Mouse (Mus musculus) liver, adult 2 months (tissue): ENCODE data around the gene Ttc9b. TPM values are rescaled to one million over a fixed set of nuclear protein-coding genes. Genes with fewer than 3 reads are reported as not detected.

Source experiments
- DNase-seq: peaks from one replicate; pipeline ENCODE4 v3.0.0-alpha.2; 2011; ENCODE audit warnings: low read depth, low spot score; ENCODE audit errors: extremely low read depth
- H3K27ac ChIP-seq: fragments of 200-500 bp; replicated peaks from 2 replicates; pipeline ENCODE4 v1.5.1; 2012; ENCODE audit warnings: low read depth, mild to moderate bottlenecking, control low read depth, inconsistent platforms, low read length; ENCODE audit not compliant: insufficient read depth
- H3K27me3 ChIP-seq: fragments of 200-500 bp; 2 replicates; pipeline ENCODE4 v1.6.1; 2012; ENCODE audit warnings: mild to moderate bottlenecking, moderate library complexity, low read length, inconsistent platforms; ENCODE audit not compliant: control insufficient read depth, insufficient read depth
- H3K36me3 ChIP-seq: fragments of 200-500 bp; 2 replicates; pipeline ENCODE4 v1.6.1; 2012; ENCODE audit warnings: low read length, inconsistent platforms; ENCODE audit not compliant: control insufficient read depth, insufficient read depth
- H3K4me1 ChIP-seq: fragments of 200-500 bp; 2 replicates; pipeline ENCODE4 v1.6.1; 2011; ENCODE audit warnings: low read length; ENCODE audit not compliant: control insufficient read depth, insufficient read depth
- H3K4me3 ChIP-seq: fragments of 200-500 bp; 2 replicates; pipeline ENCODE4 v1.5.1; 2011; ENCODE audit warnings: low read depth, mild to moderate bottlenecking, control low read depth, low read length, moderate library complexity; ENCODE audit not compliant: insufficient read depth
- H3K79me2 ChIP-seq: fragments of 200-500 bp; 2 replicates; pipeline ENCODE4 v1.6.1; 2012; ENCODE audit warnings: inconsistent platforms, mild to moderate bottlenecking, low read length, moderate library complexity; ENCODE audit not compliant: control insufficient read depth, insufficient read depth
- H3K9ac ChIP-seq: fragments of 200-500 bp; 2 replicates; pipeline ENCODE4 v1.6.1; 2012; ENCODE audit warnings: low read depth, mild to moderate bottlenecking, control low read depth, inconsistent platforms, low read length
- CTCF ChIP-seq: fragments of 200-500 bp; IDR thresholded peaks from 2 replicates; pipeline ENCODE4 v1.5.1; 2011; ENCODE audit warnings: low read depth, low read length, control low read depth
- POLR2A ChIP-seq: fragments of 200-500 bp; IDR thresholded peaks from 2 replicates; pipeline ENCODE4 v1.6.1; 2011; ENCODE audit warnings: low read length, control low read depth; ENCODE audit not compliant: insufficient read depth; ENCODE audit errors: extremely low read depth
- WGBS: fragments of 180-500 bp; shearing (Covaris S2); methylation state at CpG from one replicate; pipeline ENCODE4 v1.1.7; 2018; 5-methylcytosine and 5-hydroxymethylcytosine counted together
- polyA plus RNA-seq: library from polyadenylated mRNA; depleted of rRNA; stranded (reverse); fragments of >200 nt; gene quantifications from 2 replicates; pipeline ENCODE4 v1.2.3, GENCODE M21; 2012
- total RNA-seq: library from RNA; depleted of rRNA; stranded (reverse); fragments of >200 nt; gene quantifications from 2 replicates; pipeline ENCODE4 v1.2.3, GENCODE M21; 2014

Gene Ttc9b
- total and polyA plus RNA-seq, 2 experiments = not detected

GRCm38 (mm10) chr7:27657824-27658395 lies 4.2 kb downstream of the Ttc9b start:
- TF ChIP-seq CTCF (no peak), POLR2A (no peak)
- H3K4me1 ChIP-seq = no peaks in the 10 kb centered on the region
- 57% methylated on average over 53 of the region's 53 CpGs for WGBS
- peaks cover 20% of the 10 kb centered on the region for H3K27me3 ChIP-seq
- H3K9ac ChIP-seq = no peak overlapping the region
- DNase-seq = no peak
- no peak overlapping the region for H3K4me3 ChIP-seq
- no peaks in the 10 kb centered on the region for H3K79me2 ChIP-seq
- H3K36me3 ChIP-seq = no peaks in the 10 kb centered on the region
- no peak overlapping the region for H3K27ac ChIP-seq

- WGBS = 79% methylated on average over 14 of the region's 14 CpGs
- Histone ChIP-seq H3K27me3 (peaks cover 14% of the 10 kb centered on the region), H3K4me3 (no peak overlapping the region), H3K9ac (no peak overlapping the region), H3K4me1 (no peaks in the 10 kb centered on the region), H3K36me3 (no peaks in the 10 kb centered on the region), H3K27ac (no peak overlapping the region), H3K79me2 (no peaks in the 10 kb centered on the region)
- TF ChIP-seq CTCF = no peak
- TF ChIP-seq POLR2A = no peak
- no peak for DNase-seq
These were observed 5.3 kb downstream of the Ttc9b start for GRCm38 (mm10) chr7:27658712-27659663.

GRCm38 (mm10) chr7:27662038-27662437 lies 8.3 kb downstream of the Ttc9b start:
- no peaks in the 10 kb centered on the region for H3K27me3 ChIP-seq
- H3K36me3 ChIP-seq = no peaks in the 10 kb centered on the region

GRCm38 (mm10) chr7:27673064-27673574 lies 19.4 kb downstream of the Ttc9b start:
- no peak for DNase-seq
- Histone ChIP-seq H3K27me3 (no peaks in the 10 kb centered on the region), H3K4me3 (peak overlapping the region; percentile 80; the same call in 1 of the 2 replicates), H3K36me3 (no peaks in the 10 kb centered on the region), H3K27ac (no peak overlapping the region), H3K4me1 (peaks cover 6% of the 10 kb centered on the region), H3K79me2 (peaks cover 7% of the 10 kb centered on the region; the same call in 1 of the 2 replicates), H3K9ac (peak overlapping the region; percentile 83)
- 47% methylated on average over 9 of the region's 9 CpGs for WGBS
- TF ChIP-seq POLR2A (no peak), CTCF (0 out of 2 replicates have a peak, but pooled peaks have one; percentile 23)

More at GRCm38 (mm10) chr7:27662038-27662437, 8.3 kb downstream of the Ttc9b start:
- Histone ChIP-seq H3K79me2 (no peaks in the 10 kb centered on the region), H3K4me3 (no peak overlapping the region), H3K4me1 (0 out of 2 replicates have a peak, but pooled peaks cover under 1% of the 10 kb centered on the region), H3K9ac (no peak overlapping the region), H3K27ac (no peak overlapping the region)
- no peak for DNase-seq
- WGBS = 97% methylated on average over 4 of the region's 4 CpGs
- no peak for TF ChIP-seq CTCF

GRCm38 (mm10) chr7:27673575-27674131 lies 19.9 kb downstream of the Ttc9b start:
- Histone ChIP-seq H3K79me2 (peaks cover 7% of the 10 kb centered on the region; the same call in 1 of the 2 replicates), H3K4me1 (peaks cover 6% of the 10 kb centered on the region), H3K27ac (no peak overlapping the region), H3K4me3 (peak overlapping the region; percentile 80), H3K27me3 (no peaks in the 10 kb centered on the region), H3K9ac (peak overlapping the region; percentile 83), H3K36me3 (no peaks in the 10 kb centered on the region)
- DNase-seq = no peak
- under 1% methylated on average over 51 of the region's 52 CpGs for WGBS
- TF ChIP-seq CTCF = no peak
- TF ChIP-seq POLR2A = no peak
